Mouse (Mus musculus) lung, adult 18-20 months (tissue): ENCODE measurements around the gene Fxr2.

Experiments used
- DNase-seq, 2 experiments: peaks; one replicate each; pipeline ENCODE4 v3.0.0; 2022; ENCODE audit warnings: mixed read lengths in 2 of 2

Gene Fxr2

GRCm38 (mm10) chr11:69662213-69662966, 29.6 kb downstream of the Fxr2 start, which contains the start of gene Mpdu1:
TSS of gene Mpdu1 (minus strand) at chr11:69662642.
- peak; percentile 95 to 97 for DNase-seq

GRCm38 (mm10) chr11:69662967-69663671, 30.3 kb downstream of the Fxr2 start:
- DNase-seq, result no peak

GRCm38 (mm10) chr11:69663795-69664194, 31.0 kb downstream of the Fxr2 start:
- DNase-seq, result no peak

- no peak for DNase-seq
Observed at GRCm38 (mm10) chr11:69664841-69665240, 32.1 kb downstream of the Fxr2 start.

DNA sequence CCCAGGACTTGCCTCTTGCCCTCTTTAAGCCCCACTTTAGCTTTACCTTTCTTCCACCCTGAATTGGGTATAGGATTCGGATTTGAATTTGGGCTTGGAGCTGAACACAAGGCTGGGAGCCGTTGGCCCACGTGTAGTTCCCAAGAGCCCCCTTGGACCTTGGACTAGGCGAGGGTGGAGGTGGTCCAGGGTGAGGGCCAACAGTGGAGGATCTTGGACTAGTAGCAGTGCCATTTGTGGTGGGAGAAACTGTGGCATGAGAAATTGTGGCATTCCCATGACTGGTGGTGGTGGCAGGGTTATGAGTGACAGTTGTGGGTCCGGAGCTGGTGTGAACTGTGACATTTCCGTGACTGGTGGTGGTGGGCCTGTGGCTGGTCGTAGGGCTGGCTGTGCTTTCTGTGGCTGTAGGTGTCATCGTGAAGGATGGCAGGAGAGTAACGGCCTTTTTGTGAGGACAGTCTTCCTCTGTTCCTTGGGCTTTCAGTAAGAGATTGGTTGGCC, 32.7 kb downstream of the Fxr2 start:
- DNase-seq, result no peak

GRCm38 (mm10) chr11:69665961-69666664, 33.3 kb downstream of the Fxr2 start, which contains the start of gene Cd68:
TSS of gene Cd68 (minus strand) at chr11:69666153.
- DNase-seq, result peak; percentile 81

- no peak for DNase-seq
Observed at GRCm38 (mm10) chr11:69666665-69667005, 33.8 kb downstream of the Fxr2 start.

DNA sequence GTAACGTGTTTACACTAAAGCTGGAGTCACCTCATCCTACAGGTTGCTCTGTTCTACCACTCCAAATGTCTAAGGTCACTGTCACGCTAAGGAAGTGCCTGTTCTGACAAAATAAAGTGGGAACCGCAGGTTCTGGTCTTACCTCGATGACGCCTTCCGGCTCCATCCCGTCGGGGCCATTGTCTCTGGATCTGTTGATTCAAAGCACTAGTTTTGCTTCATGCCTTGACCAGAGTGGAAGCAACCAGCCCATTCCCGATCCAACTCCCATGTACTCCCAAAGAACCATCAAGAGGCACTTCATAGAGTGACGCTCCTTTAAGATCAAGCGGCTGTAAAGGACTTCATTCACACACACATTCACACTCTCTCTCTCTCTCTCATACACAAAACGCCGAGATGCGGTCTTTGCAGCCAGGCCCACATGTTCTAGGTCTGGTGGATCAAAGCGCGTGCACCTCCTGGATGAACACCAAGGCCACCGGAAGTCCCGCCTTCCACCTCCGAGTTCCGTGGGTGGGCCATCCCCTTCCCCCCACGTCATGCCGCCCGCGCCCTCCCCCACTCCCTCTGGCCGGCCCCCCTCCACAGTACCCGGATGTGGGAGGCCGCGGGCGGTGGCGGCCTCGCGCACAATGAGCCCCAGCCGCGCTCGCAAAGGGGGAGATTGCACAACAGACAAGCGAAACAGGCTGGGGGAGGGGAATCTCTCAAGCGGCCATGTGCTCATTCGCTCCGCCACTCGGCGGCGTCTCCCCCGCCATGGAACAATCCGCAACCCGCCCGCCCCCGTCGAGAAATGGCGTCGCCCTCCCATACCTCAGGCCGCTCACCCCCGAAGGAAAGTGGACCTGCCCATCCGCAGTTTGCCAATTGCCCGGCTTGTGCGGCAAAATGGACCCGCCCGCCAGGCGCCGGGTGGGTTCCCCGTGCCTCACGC, 38.3 kb downstream of the Fxr2 start:
- DNase-seq, result peak; percentile 94 to 95

DNA sequence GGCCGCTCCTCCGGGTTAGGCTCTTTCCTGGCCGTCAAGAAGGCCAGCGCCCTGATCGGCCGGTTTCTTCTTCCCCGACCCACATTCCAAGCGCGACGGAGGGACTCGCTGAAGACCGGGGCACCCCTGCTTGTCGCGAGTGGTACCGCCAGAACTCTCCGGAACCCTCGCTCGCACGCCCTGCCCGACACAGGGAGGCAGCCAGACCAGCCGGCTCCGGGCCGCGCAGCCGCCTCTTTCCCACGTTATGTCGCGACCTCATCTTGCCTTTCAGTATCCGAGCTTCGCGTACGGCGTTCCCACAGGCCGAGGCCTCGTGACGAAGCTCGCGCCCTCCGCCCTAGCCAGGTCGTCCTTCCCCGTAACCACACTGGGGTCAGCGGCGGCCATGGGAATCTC, 38.9 kb downstream of the Fxr2 start:
- no peak for DNase-seq

DNA sequence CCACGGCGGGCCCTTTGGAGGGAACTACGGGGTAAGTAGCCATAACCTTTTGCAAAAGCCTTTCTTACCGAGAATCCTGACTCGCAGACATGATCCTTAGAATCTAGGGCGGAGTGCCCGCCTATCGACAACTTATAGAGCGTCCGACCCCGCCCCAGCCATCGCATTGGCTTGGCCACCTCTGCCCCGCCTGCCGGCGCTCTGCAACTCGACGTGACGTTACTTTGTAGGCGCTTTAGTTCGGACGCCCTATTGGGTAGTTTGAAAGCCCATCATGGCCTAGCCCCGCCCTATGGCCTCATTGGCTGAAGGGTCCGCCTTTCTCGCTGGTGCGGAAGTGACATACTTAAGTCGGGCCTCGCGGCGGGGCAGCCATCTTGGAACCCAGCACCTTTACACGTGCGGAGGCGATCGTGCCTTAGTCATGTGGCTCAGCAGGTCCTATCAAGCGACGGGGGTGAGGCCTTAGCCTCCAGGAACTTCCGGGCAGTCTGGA, 39.5 kb downstream of the Fxr2 start, which contains the start of gene Eif4a1:
Gene Eif4a1, minus strand, starts transcription at position 213 of the 496 bp plus-strand sequence.
- peak; percentile 100 for DNase-seq

DNA sequence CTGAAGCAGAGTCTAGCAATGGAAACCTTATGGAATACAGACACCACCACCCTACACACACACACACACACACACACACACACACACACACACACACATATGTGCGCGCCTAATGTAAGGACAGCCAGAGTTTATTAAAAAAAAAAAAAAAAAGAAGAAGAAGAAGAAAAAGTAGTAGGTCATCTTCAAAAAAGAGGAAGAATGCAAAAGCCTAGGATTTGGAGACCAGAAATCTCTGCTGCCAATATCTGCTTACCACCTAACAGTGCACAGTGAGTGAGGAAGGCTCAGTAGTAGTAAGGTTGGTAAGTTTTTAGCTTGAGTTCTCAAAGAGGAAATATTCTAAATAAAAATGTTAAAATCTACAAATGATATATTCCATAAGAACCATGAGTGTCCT, 46.4 kb downstream of the Fxr2 start:
- no peak for DNase-seq

DNA sequence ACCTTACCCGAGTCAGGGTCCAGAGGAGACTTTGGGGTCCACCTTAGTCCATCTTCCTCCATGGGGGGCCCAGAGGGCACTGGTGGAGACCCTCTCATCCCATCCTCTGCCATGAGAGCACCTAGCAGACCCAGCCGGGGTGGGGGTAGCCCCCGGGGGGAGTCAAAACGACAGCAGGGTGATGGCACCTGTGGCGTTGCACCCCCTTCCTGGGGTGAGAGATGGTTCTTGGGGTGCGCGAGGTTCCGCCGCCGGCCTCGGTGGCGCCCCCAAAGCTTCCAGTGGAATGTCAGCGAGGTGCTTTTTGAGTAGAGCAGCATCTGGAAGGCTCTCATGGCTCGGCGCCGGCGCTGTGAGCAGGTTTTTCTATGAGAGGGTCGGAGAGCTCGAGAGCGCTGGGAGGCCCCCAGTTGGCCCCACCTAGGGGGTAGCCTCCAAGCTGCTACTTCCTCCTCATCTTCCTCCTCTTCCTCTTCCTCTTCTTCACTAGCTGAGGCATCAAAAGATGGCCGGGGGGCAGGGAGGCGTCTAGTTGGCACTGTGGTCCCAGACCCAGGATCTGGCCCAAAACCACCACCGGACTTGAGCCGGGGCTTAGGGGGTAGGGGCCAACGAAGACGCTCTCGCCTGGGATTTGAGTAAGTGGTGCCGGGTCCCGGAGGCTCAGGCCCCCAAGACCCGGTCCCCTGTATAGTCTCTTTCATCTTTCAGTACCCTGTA, 47.5 kb downstream of the Fxr2 start:
- DNase-seq, result no peak

- DNase-seq, result peak; percentile 96 to 97
Observed at GRCm38 (mm10) chr11:69681314-69682208, 48.8 kb downstream of the Fxr2 start, which contains the start of gene Senp3. TSS of gene Senp3 (minus strand) at chr11:69682084.

- DNase-seq, result no peak
Observed at GRCm38 (mm10) chr11:69682209-69682839, 49.5 kb downstream of the Fxr2 start.

DNA sequence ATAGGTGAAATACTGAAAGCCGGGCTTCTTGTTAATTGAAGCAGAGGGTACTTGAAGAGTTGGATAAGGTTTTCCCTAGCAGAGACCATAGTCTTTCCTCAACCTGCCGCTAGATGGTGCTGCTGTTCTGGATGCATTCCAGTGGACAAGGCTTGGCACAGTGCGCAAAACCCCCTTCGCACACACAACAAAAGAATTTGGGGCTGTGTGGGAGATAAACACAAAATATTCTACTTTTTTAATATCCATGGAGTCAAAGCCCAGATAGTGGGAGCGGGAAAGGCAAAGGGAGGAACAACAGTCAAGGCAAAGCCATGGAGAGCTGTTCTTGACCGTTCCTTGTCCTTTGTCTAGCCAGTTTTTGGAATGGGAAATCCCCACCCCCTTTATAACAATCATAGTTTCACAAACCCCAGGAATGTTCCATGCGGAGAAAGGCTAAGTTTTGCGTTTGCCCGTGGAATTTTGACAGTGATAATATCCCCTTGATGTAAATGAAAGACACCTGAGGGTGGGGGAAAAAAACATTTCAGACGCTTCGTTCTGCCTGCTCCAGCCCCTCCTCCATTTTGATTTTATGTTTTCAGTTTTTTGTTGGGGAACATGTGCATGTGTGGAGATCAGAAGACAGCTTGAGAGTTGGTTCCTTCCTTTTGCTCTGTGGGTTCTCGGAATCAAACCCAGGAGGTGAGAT, 50.2 kb downstream of the Fxr2 start:
- peak; percentile 90 to 92 for DNase-seq

GRCm38 (mm10) chr11:69683576-69683975, 50.8 kb downstream of the Fxr2 start:
- no peak for DNase-seq

- DNase-seq, result peak; percentile 75 to 85
Observed at GRCm38 (mm10) chr11:69684128-69684745, 51.4 kb downstream of the Fxr2 start.

- DNase-seq, result no peak
Observed at GRCm38 (mm10) chr11:69684936-69685335, 52.1 kb downstream of the Fxr2 start.
